Mouse (Mus musculus) CD4-positive, CD25-positive, alpha-beta regulatory T cell, adult 2 months (primary cell): ENCODE data around the gene Lrfn5.

Source experiments
- DNase-seq: peaks from one replicate; pipeline ENCODE4 v3.0.0-alpha.2; 2012; ENCODE audit warnings: low read depth, low spot score

Gene Lrfn5

DNA sequence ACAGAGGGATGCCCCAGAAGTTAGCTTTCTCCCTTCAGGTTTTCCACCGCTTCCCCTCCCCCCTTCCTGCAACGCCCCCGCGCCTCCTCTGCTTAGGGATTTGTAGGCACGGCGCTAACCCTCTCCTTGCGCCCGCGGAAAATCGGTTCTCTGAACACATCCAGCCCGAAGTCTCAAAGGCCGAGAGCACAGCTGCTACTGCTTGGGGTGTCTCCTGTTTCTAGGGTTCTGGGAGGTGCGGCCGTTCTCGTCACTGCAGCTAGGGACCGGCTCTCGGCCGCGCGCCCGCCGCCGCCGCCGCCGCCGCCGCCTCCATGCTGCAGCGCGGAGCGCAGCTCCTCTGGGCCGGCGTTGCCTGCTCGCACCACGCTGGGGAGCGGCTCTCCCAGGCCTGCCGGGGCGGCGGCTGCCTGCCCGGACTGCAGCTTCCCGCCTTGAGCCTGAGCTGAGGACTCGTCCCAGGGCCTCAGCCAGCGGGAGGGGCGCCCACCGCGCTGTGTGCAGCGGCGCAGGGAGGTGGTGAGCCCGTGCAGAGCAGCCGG lies at the start of gene Lrfn5:
Lrfn5 (plus strand) TSS at position 322 of the 542 bp plus-strand sequence.
- no peak for DNase-seq

- DNase-seq: no peak
Measured at GRCm38 (mm10) chr12:61521501-61522147, 1.3 kb upstream of the Lrfn5 start.

- no peak for DNase-seq
Measured at GRCm38 (mm10) chr12:61522148-61522828, 662 bp upstream of the Lrfn5 start.

DNA sequence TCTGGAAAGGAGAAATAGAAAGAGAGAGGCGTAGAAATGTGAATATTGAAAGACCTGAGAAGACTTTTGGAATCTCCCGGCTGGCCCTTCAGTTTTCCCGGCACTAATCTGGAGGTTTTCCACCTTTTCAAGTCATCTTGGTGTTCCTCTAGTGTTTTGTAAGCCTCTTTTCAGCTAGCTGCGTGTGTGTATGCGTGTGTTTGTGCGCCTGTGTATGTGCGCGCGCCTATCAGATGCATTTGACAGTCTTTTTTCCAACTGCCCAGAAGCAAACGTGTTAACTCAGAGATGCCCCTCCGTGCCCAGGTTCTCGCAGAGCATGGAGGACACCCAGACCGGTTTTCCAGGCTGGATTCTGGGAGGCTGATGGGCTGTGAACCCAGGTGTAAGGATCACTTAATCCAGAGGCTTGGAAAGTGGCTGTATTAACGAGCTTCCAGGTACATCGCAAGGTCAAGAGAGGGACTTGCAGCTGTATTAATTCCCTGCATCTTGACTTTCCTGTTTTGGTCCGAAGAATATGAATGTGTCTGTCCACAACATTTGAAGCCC lies 757 bp downstream of the Lrfn5 start:
- DNase-seq: no peak

DNA sequence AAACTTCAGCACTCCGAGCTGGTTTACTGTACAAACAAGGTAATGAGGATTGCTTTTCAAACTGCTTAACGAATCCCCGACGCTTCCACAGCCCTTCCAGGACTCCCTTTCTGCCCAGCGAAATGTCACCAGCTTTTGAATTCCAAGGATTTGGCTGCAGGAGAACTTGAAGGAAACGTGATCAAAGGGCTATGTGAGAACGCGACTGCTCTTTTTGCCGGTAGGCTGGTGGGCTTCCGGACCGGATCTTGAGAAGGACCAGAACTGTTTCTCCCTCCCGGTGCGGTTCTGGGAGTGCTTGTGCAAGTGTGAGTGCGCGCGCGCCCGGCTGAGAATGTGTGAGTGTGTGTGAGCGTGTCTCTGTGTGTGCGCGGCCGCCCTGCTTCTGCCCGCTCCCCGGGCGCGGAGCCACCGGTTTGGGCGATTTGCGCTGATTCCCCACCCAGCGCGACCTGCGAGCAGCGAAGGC lies 1.3 kb downstream of the Lrfn5 start:
- DNase-seq: no peak

GRCm38 (mm10) chr12:61526199-61526598 lies 3.2 kb downstream of the Lrfn5 start:
- no peak for DNase-seq

GRCm38 (mm10) chr12:61579949-61580348 lies 57.0 kb downstream of the Lrfn5 start:
- DNase-seq: no peak

- no peak for DNase-seq
Measured at GRCm38 (mm10) chr12:61600305-61600704, 77.4 kb downstream of the Lrfn5 start.

GRCm38 (mm10) chr12:61607871-61608270 lies 84.9 kb downstream of the Lrfn5 start:
- DNase-seq: no peak

DNA sequence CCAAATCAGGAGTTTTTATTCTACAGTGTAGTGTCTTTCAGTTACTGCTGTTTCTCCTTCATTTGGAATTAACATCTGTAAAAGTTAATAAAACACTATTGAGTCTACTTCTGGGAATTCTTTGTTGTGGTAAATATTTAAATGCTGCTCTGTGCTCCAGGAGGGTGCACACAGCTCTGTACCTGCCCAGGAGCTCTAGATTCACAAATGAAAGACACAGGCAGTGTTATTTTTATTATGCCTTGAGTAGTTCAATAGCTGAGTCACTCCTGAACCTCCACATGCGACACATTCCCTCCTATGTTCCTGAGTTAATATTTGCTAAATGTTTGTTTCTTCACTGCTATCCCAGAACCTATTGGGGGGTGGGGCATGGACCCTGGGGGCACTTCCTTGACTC lies 87.1 kb downstream of the Lrfn5 start:
- DNase-seq: no peak

DNA sequence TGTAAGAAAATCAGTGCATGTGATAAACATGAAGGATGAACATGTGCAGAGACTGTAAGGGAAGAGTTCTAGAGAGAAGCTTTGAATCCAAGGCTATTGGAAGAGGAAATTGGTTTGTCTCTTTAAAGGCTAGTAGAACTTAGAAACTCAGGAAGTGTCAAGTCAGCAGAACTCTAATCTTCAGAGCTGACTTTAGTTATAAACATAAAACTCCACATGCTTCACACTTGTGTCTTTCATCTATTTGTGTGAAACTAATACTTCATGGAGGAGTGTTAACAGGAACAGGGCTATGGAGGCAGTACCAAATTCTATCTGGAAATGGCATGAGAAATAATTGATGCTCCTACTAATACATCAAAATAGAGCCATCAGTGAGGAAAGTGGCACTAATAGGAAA lies 101.6 kb downstream of the Lrfn5 start:
- no peak for DNase-seq

DNA sequence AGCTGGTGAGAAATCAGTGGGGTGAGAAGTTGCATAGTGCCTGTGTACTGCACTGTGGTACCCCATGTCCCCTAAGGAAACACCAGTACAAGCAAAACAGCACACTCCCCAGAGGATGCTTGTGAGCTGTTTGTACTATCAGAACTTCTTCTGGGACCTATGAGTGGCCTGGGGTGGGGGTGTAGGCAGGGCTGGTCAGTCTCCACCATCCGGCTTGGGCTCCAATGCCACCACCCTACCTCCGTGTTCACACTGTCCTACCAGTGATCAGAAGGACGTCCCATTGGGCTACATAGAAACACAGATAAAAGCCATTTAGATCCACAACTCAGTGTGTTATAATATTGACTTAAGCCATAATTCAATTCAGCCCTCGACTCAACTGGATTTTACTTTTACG lies 131.4 kb downstream of the Lrfn5 start:
- no peak for DNase-seq

DNA sequence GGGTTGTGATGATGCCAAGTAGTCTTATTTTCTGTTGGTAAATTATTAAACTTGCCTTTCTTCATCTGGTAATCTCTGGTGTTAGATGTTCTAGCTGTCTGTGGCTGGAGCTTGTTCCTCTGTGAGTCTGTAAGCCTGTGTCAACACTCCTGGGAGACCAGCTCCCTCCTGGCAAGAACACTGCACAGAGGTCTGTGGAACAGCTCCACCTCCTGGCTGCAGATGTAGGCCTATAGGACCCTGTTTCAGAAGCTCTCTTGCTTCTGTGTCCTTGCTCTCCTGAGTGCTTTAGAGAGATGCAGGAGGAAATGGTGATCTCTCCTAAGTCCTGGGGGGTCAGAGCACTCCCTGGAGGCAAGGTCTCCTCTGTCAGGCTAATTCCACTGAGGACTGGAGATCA lies 200.2 kb downstream of the Lrfn5 start:
- DNase-seq: no peak

DNA sequence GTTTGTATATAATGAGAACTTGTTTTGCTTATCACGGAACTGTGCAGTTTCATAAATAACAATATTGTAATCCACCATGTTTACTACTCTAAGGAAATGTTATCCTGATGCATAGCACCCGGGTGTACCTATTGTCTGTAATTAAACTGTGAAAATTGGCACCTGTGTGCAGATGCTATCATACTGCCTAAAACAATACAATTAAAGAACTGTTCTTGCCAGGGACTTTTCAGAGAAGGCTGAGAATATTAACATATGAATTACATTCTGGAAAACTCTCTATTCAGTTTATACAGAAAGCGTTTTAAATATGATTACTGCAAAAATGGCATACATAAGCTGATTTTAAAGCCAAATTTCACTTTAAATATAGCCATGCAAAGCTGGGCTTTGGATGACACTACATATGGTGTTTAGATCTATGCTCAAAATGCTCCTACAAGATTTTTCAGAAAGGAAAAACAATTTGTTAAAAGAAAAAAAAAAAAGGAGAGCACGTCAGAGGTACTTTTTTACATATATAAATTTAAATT lies 284.2 kb downstream of the Lrfn5 start:
- DNase-seq: no peak

DNA sequence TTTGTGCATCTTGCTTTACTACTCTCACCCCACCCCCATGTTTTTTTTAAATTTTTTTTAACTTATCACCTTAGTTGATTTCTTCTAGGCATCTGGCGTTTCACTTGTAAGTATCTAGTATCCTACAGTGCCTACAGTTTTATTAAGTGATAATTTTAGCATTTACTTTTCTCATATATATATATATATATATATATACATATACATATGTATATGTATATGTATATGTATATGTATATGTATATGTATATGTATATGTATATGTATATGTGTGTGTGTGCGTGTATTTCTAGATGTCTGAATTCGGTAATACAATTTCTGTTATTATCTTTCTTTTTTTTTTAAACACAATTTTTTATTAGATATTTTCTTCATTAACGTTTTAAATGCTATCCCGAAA lies 300.7 kb downstream of the Lrfn5 start:
- DNase-seq: no peak

DNA sequence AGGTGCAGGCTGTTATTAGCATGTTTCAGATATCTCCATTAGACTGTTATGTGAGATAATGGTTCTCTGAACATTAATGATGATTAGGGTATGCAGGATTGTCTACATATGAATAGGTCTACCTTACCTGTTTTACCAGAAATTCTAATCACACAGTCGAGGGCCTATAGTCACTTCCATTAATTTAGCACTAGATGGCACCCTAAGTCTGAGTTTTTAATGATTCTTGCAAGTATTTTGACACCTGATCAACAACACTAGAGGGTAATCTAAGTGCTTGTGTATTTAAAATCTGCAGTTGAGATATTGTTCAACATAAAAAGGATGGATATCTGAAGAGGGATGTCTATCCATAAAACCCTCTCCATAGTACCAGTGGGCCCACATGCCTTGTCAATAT lies 303.4 kb downstream of the Lrfn5 start:
- DNase-seq: no peak

GRCm38 (mm10) chr12:61842599-61843291 lies 319.8 kb downstream of the Lrfn5 start:
- DNase-seq: no peak

GRCm38 (mm10) chr12:61854183-61854582 lies 331.2 kb downstream of the Lrfn5 start:
- no peak for DNase-seq
